Mouse (Mus musculus) adipose tissue, adult 10 weeks (tissue): ENCODE data around the gene Copa. TPM values are rescaled to one million over a fixed set of nuclear protein-coding genes. Genes with fewer than 3 reads are reported as not detected.

Source experiments
- polyA plus RNA-seq: library from polyadenylated mRNA; stranded (reverse); fragments of 350-450 nt; fragmentation: Illumina TruSeq; extraction: RNeasy Lipid Tissue Mini Kit (QIAGEN cat#74804); gene quantifications from one replicate; pipeline ENCODE4 v1.2.3, GENCODE M21; 2014; ENCODE audit warnings: low read depth, low replicate concordance

The Copa gene
- 188 TPM for polyA plus RNA-seq

GRCm38 (mm10) chr1:172082101-172082898, at the start of gene Copa, which contains the start of gene Ncstn:
Gene Copa (plus strand): TSS chr1:172082529.
Gene Ncstn (minus strand): TSS chr1:172082795.

GRCm38 (mm10) chr1:172057491-172057921, 24.8 kb upstream of the Copa start, which contains the start of gene Nhlh1:
Gene Nhlh1 (minus strand): TSS chr1:172057573.

GRCm38 (mm10) chr1:172126376-172127347, 44.3 kb downstream of the Copa start, which contains the start of gene Pex19:
Gene Pex19 (plus strand): TSS chr1:172126755.

GRCm38 (mm10) chr1:172147835-172148278, 65.5 kb downstream of the Copa start, which contains the start of gene Dcaf8:
Gene Dcaf8 (plus strand): TSS chr1:172148084.

Other genes with a start within 250 kb of the Copa start
- gene Cd84, start 242.8 kb upstream of the Copa start, polyA plus RNA-seq = 10.0 TPM
- 0.86 TPM for gene Gm10521, start 186.9 kb upstream of the Copa start, polyA plus RNA-seq
- gene Slamf6, start 165.0 kb upstream of the Copa start, polyA plus RNA-seq = 3.3 TPM
- 4.7 TPM for gene Vangl2, start 54.1 kb upstream of the Copa start, polyA plus RNA-seq
- not detected for gene Nhlh1, start 25.0 kb upstream of the Copa start, polyA plus RNA-seq
- gene Ncstn, start 266 bp downstream of the Copa start, polyA plus RNA-seq = 134 TPM
- gene Pex19, start 44.2 kb downstream of the Copa start, polyA plus RNA-seq = 124 TPM
- gene Dcaf8, start 65.6 kb downstream of the Copa start, polyA plus RNA-seq = 109 TPM
- gene Pea15a, start 124.3 kb downstream of the Copa start, polyA plus RNA-seq = 156 TPM
- gene Casq1, start 137.3 kb downstream of the Copa start, polyA plus RNA-seq = 1.7 TPM
- 7.1 TPM for gene Atp1a4, start 175.9 kb downstream of the Copa start, polyA plus RNA-seq
- gene Igsf8, start 179.1 kb downstream of the Copa start, polyA plus RNA-seq = 34.2 TPM
- gene Atp1a2, start 215.5 kb downstream of the Copa start, polyA plus RNA-seq = 153 TPM
- 1.3 TPM for gene Kcnj9, start 246.8 kb downstream of the Copa start, polyA plus RNA-seq